Mouse (Mus musculus): Measurements from ENCODE around the gene Vegfb.
A peak's percentile ranks its signal among the peaks of the same experiment; 100 is the strongest.

Gene Vegfb

DNA sequence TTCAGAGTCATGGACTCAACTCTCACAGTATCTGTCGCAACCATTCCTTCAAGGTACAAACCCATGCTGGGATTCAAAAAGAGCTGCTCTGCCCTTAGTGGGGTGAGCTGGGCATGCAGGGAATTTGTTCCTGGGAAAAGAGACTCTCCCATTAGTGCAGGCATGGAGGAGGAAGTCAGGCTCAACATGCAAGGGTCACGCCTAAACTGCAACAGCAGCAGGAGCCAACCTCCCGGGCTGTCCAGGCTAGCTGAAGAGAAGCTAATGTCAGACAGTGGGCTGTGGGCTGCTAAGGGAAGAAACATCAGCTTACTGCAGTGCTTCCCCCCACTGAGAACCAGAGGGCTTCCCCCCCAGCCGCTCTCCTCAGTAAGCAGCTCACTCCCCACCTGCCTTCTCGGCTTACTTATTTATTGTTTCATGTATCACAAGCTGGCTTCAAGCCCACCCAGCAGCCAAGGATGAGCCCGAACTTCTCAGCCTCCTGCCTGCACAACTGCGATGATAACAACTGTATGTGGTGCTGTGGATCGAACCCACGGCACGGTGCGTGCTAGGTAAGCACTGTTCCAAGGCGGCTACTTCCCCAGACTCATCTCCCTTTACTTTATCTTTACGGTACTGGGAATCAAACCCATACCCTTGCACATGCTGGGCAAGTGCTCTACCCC is 15.1 kb downstream of the Vegfb start:
- DNase-seq (ENCODE audit: low read depth, low spot score): no peak

DNA sequence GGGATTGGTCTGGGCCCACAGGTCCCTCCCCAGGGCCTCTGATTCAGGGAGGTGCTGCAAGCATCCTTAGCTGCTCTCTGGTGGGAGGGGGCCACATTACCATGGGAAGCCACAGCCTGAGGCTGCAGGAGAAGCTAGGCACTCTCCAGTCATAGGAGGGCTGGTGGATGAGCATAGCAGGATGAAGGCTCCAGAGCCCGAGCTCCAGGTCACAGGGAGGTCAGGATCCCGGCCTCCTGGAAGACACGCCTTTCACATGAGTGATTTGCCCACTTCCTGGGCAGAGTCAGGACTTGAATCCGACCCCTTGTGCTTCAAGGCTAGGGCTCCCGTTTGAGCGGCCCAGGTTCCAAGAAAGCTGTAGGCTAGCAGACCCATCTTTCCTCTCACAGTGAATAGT is 15.8 kb downstream of the Vegfb start:
- DNase-seq (ENCODE audit: low read depth, low spot score): no peak

DNA sequence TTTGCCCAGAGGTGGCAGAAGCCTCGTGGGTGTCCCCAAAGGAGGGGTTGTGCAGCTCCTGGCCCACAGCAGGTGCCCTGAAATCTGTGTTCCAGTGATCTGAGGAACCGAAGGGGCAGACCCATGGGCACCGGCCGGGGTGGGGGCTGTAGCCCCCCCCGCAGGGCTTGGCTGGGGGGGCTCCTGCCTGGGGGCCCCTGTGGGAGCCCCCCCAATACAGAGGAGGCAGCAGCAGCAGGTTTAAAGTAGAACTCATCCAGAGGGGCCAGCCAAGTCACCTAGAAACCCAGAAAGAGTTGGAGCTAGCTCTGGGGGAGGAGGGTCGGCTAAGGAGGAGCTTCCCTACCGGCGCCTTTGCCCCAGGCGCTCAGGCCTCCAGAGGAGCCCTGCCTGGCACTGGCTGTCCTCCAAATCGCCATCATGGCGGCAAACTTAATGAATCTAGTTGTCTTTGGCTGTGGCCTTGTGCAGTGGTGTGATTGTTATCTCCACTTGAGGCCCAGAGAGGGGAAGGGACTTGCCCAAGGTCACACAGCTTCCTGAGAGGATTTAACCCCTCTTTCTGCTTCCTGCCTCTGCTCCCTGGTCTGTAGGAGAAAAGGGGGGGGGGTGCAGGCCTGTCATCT is 16.9 kb downstream of the Vegfb start:
- DNase-seq (ENCODE audit: low read depth, low spot score): no peak

DNA sequence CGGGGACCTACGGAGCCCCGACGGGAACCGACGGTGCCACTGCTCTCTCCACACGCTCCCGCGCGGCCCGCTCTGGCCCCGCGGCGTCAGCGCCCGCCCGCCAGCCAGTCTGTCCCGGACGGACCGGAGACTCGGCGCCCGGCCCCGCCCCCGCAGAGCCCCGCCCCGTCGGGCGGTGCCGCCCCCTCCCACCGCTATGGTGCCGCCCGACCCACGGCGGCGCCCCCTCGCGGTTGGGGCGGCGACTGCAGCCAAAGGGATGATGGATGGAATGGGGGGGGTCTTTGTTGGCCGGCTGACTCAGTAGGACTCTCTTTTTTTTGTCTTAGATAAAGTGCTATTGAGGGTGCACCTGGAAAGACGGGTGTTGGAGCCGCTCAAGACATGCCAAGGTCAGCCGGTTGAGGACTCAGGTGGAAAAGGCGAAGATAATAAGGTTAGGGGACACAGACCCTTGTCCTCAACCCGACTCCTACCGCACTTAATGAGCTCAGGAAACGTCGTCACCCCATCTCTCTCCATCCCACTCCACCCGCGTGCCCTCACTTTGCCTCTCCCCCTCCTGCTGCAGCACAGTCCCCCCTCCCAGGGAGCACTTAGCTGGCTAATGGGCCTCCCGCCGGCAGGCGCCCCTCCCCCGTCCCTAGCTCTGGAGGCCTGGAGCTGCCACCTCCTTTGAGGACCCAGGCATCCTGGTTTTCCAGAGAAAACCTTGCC is 17.6 kb downstream of the Vegfb start:
- DNase-seq (ENCODE audit: low read depth, low spot score): no peak

GRCm38 (mm10) chr19:6969291-6969664 is 18.2 kb downstream of the Vegfb start:
- no peak for DNase-seq (ENCODE audit: low read depth, low spot score)

GRCm38 (mm10) chr19:6968491-6969271 is 18.8 kb downstream of the Vegfb start:
- no peak for DNase-seq (ENCODE audit: low read depth, low spot score)

GRCm38 (mm10) chr19:6956461-6956860 is 31.0 kb downstream of the Vegfb start:
- DNase-seq (ENCODE audit: low read depth, low spot score): no peak

GRCm38 (mm10) chr19:6955424-6955823 is 32.0 kb downstream of the Vegfb start:
- DNase-seq (ENCODE audit: low read depth, low spot score): no peak

GRCm38 (mm10) chr19:6954046-6954445 is 33.4 kb downstream of the Vegfb start:
- no peak for DNase-seq (ENCODE audit: low read depth, low spot score)

- no peak for DNase-seq (ENCODE audit: low read depth, low spot score)
Measured at GRCm38 (mm10) chr19:6952712-6953037, 34.8 kb downstream of the Vegfb start.

DNA sequence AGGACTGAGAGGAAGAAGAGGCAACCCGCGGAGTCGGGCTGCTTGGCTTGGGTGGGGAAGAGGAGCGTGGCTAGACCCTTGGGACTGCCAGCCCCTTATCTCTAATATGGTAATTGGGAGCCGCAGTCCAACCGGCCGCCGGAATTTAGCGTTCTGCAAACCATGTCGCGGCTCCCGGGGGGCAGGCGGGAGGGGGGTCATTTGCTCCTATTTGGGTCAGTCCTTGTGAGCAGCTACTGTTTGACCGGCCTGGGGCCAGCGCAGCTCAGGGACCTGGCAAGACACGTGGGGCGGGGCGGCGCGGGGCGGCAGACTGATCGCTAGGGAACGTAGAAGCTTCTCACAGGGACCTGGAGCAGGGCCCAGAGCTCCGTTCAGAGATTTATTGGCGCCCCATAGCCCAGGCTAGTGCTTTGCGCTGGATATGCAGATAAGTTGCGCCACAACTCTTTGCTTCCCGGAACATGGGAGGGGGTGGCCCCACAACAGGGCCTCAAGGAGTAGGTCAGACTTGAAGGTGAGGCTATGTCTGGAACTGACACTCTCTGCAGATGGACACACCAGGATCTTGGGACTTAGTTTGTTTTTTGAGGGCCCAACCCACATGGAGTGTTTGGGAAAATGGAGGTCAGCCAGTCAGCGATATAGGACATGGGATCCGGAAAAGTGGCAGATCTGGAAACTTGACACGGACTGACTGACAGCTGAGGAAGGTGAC is 35.3 kb downstream of the Vegfb start:
- DNase-seq (ENCODE audit: low read depth, low spot score): no peak

DNA sequence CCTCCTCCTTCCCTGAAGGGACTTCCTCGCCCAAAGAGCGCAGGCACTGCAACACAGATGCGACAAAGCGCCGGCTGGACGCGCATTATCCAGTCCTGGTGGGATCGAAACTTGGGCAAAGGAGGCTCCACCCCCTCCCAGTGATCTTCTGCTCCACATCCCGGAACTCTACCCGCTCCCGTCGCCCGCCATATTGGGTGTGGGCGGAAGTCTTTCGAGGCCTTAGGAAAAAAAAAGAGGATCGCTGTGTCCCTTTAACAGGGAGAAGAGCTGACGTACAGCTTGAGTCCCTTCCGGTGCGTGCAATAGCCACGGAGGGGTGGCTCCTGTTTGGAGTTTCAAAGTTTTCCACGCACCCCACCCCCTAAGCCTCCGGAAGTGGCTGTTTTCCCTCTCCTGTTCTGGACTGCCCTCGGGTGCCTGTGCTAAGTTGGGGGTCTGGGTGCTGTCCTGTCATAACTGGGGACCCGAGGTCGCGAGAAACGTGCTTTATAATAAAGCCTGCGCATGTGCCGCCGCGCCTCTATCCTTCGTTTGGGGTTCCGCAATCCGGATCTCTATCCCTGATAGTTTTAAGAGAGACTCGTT is 36.0 kb downstream of the Vegfb start:
- DNase-seq (ENCODE audit: low read depth, low spot score): peak; percentile 72

- DNase-seq (ENCODE audit: low read depth, low spot score): no peak
Measured at GRCm38 (mm10) chr19:6950613-6951153, 36.8 kb downstream of the Vegfb start.

GRCm38 (mm10) chr19:6949951-6950350 is 37.5 kb downstream of the Vegfb start:
- DNase-seq (ENCODE audit: low read depth, low spot score): no peak

- no peak for DNase-seq (ENCODE audit: low read depth, low spot score)
Measured at GRCm38 (mm10) chr19:6949532-6949931, 37.9 kb downstream of the Vegfb start.

- no peak for DNase-seq (ENCODE audit: low read depth, low spot score)
Measured at GRCm38 (mm10) chr19:6948186-6948585, 39.3 kb downstream of the Vegfb start.

DNA sequence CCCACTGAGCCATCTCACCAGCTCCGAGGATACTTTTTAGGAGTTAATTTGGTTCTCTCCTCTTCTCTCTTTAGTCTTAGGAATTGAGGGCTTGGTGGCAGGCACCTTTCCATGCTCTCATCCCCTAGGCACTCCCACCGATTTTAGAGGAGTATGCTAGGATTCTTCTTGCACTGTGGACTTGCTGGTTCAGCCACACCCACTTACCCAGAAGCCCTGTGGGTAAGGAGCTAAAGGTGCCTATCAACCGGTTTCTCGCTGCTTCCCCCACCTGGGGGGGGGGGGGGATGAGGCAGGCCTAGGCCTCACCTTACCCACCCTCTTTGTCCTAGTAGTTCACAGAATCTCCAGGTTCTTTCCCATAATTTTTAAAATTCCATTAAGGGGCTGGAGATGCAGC is 39.7 kb downstream of the Vegfb start:
- no peak for DNase-seq (ENCODE audit: low read depth, low spot score)

- no peak for DNase-seq (ENCODE audit: low read depth, low spot score)
Measured at GRCm38 (mm10) chr19:6943709-6944108, 43.7 kb downstream of the Vegfb start.

DNA sequence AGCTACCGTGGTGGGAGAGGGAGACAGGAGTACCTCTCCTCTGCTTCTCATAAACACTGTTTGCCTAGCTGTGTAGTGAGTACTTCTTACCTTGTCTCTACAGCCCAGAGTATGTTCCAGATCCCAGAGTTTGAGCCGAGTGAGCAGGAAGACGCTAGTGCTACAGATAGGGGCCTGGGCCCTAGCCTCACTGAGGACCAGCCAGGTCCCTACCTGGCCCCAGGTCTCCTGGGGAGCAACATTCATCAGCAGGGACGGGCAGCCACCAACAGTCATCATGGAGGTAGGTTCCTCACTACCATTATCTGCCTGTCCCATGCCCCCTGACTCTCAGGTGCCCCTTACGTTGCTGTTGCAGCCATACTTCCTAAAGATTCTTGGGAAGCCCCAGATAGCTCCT is 44.7 kb downstream of the Vegfb start:
- DNase-seq (ENCODE audit: low read depth, low spot score): no peak

- DNase-seq (ENCODE audit: low read depth, low spot score): peak; percentile 84
Measured at GRCm38 (mm10) chr19:6942249-6942691, 45.2 kb downstream of the Vegfb start, which contains the start of gene Gpr137. Gene Gpr137 (minus strand): TSS chr19:6942480.

Measured in WW6 (cell line).